Mouse (Mus musculus) intestine, embryonic 15.5 days (tissue): ENCODE measurements at regions not wholly inside any gene's neighbourhood (a gene's known extent, or its start where the extent isn't known, plus 50 kb on each side); places are given as distances from the start of the nearest gene placed in this dataset.
A peak's percentile ranks its signal among the peaks of the same experiment; 100 is the strongest.

Source experiments
- ATAC-seq: fragments of 200-750 bp; cut with Nextera tagmentation; 2 replicates; pipeline ENCODE4 v1.8.0; 2017; ENCODE audit warnings: moderate TSS enrichment, moderate library complexity
- H3K27ac ChIP-seq: fragments of 300-500 bp; sonication (generic); 2 replicates; pipeline ENCODE4 v1.5.1; 2015; ENCODE audit warnings: mild to moderate bottlenecking, inconsistent platforms
- H3K27me3 ChIP-seq: fragments of 300-500 bp; sonication (generic); replicated peaks from 2 replicates; pipeline ENCODE4 v1.6.1; 2015; ENCODE audit warnings: inconsistent platforms
- H3K36me3 ChIP-seq: fragments of 300-500 bp; sonication (generic); 2 replicates; pipeline ENCODE4 v1.6.1; 2015; ENCODE audit warnings: inconsistent platforms
- H3K4me1 ChIP-seq: fragments of 300-500 bp; sonication (generic); replicated peaks from 2 replicates; pipeline ENCODE4 v1.6.1; 2015; ENCODE audit warnings: inconsistent platforms
- H3K4me2 ChIP-seq: fragments of 300-500 bp; sonication (generic); replicated peaks from 2 replicates; pipeline ENCODE4 v1.6.1; 2015; ENCODE audit warnings: mild to moderate bottlenecking, inconsistent platforms
- H3K4me3 ChIP-seq: fragments of 300-500 bp; sonication (generic); replicated peaks from 2 replicates; pipeline ENCODE4 v1.5.1; 2015; ENCODE audit warnings: inconsistent platforms
- H3K9ac ChIP-seq: fragments of 300-500 bp; sonication (generic); 2 replicates; pipeline ENCODE4 v1.6.1; 2015; ENCODE audit warnings: inconsistent platforms
- H3K9me3 ChIP-seq: fragments of 300-500 bp; sonication (generic); 2 replicates; pipeline ENCODE4 v1.6.1; 2016; ENCODE audit warnings: inconsistent platforms
- WGBS: fragments of 180-500 bp; shearing (Covaris S2); methylation state at CpG from one replicate; pipeline ENCODE4 v1.1.7; 2015; 5-methylcytosine and 5-hydroxymethylcytosine counted together

- WGBS = 68% methylated on average over 6 of the region's 6 CpGs
- ATAC-seq = no peak
Observed at GRCm38 (mm10) chr17:3248875-3249274, 77.5 kb upstream of the Tiam2 start.

GRCm38 (mm10) chr17:3249320-3249719 is 77.1 kb upstream of the Tiam2 start:
- Histone ChIP-seq H3K4me3 (no peak overlapping the region), H3K27me3 (no peaks in the 10 kb centered on the region), H3K9me3 (no peaks in the 10 kb centered on the region), H3K4me2 (no peak overlapping the region), H3K36me3 (no peaks in the 10 kb centered on the region), H3K9ac (no peak overlapping the region), H3K27ac (no peak overlapping the region), H3K4me1 (peaks cover 23% of the 10 kb centered on the region)
- 53% methylated on average over 7 of the region's 7 CpGs for WGBS
- no peak for ATAC-seq

More at GRCm38 (mm10) chr17:3248875-3249274, 77.5 kb upstream of the Tiam2 start:
- H3K4me1 ChIP-seq = peaks cover 23% of the 10 kb centered on the region
- H3K27ac ChIP-seq = no peak overlapping the region
- no peaks in the 10 kb centered on the region for H3K36me3 ChIP-seq
- H3K4me2 ChIP-seq = no peak overlapping the region
- H3K4me3 ChIP-seq = no peak overlapping the region
- H3K27me3 ChIP-seq = no peaks in the 10 kb centered on the region
- no peak overlapping the region for H3K9ac ChIP-seq
- H3K9me3 ChIP-seq = no peaks in the 10 kb centered on the region

- Histone ChIP-seq H3K4me3 (no peak overlapping the region), H3K4me2 (no peak overlapping the region), H3K9me3 (no peaks in the 10 kb centered on the region), H3K36me3 (no peaks in the 10 kb centered on the region), H3K4me1 (peaks cover 16% of the 10 kb centered on the region), H3K27me3 (no peaks in the 10 kb centered on the region), H3K27ac (no peak overlapping the region), H3K9ac (no peak overlapping the region)
- WGBS = 84% methylated on average over 4 of the region's 4 CpGs
- no peak for ATAC-seq
Observed at GRCm38 (mm10) chr17:3251176-3251575, 75.2 kb upstream of the Tiam2 start.

- Histone ChIP-seq H3K36me3 (no peaks in the 10 kb centered on the region), H3K27ac (no peak overlapping the region), H3K4me2 (no peak overlapping the region), H3K9me3 (no peaks in the 10 kb centered on the region), H3K9ac (no peak overlapping the region), H3K4me1 (peaks cover 11% of the 10 kb centered on the region), H3K27me3 (no peaks in the 10 kb centered on the region), H3K4me3 (no peak overlapping the region)
- WGBS = 82% methylated on average over 5 of the region's 5 CpGs
- ATAC-seq = peak; percentile 43; the same call in 1 of the 2 replicates
Observed at GRCm38 (mm10) chr17:3251966-3252365, 74.4 kb upstream of the Tiam2 start.

- H3K9ac ChIP-seq = no peak overlapping the region
- 91% methylated on average over 10 of the region's 10 CpGs for WGBS
- no peak for ATAC-seq
- H3K4me1 ChIP-seq = peaks cover 7% of the 10 kb centered on the region; the same call in 1 of the 2 replicates
- H3K4me3 ChIP-seq = no peak overlapping the region
- no peak overlapping the region for H3K27ac ChIP-seq
- no peaks in the 10 kb centered on the region for H3K9me3 ChIP-seq
- no peaks in the 10 kb centered on the region for H3K27me3 ChIP-seq
- H3K36me3 ChIP-seq = no peaks in the 10 kb centered on the region
- no peak overlapping the region for H3K4me2 ChIP-seq
Observed at GRCm38 (mm10) chr17:3253508-3254176, 72.7 kb upstream of the Tiam2 start.

- Histone ChIP-seq H3K9me3 (no peaks in the 10 kb centered on the region), H3K4me1 (no peaks in the 10 kb centered on the region), H3K4me2 (no peak overlapping the region), H3K9ac (no peak overlapping the region), H3K27me3 (no peaks in the 10 kb centered on the region), H3K27ac (no peak overlapping the region), H3K4me3 (no peak overlapping the region), H3K36me3 (no peaks in the 10 kb centered on the region)
- 97% methylated on average over 7 of the region's 7 CpGs for WGBS
- ATAC-seq = no peak
Observed at GRCm38 (mm10) chr17:3256765-3257164, 69.6 kb upstream of the Tiam2 start.

- H3K9ac ChIP-seq = no peak overlapping the region
- H3K36me3 ChIP-seq = no peaks in the 10 kb centered on the region
- H3K4me1 ChIP-seq = no peaks in the 10 kb centered on the region
- no peaks in the 10 kb centered on the region for H3K27me3 ChIP-seq
- H3K4me3 ChIP-seq = no peak overlapping the region
- no peak overlapping the region for H3K4me2 ChIP-seq
- H3K9me3 ChIP-seq = no peaks in the 10 kb centered on the region
- WGBS = 82% methylated on average over 9 of the region's 9 CpGs
- H3K27ac ChIP-seq = no peak overlapping the region
- no peak for ATAC-seq
Observed at GRCm38 (mm10) chr17:3258811-3259510, 67.4 kb upstream of the Tiam2 start.

GRCm38 (mm10) chr17:3260796-3261195 is 65.6 kb upstream of the Tiam2 start:
- H3K9me3 ChIP-seq = no peaks in the 10 kb centered on the region
- H3K4me2 ChIP-seq = no peak overlapping the region
- 91% methylated on average over 11 of the region's 11 CpGs for WGBS
- no peak for ATAC-seq
- no peaks in the 10 kb centered on the region for H3K36me3 ChIP-seq
- no peak overlapping the region for H3K4me3 ChIP-seq
- H3K27ac ChIP-seq = no peak overlapping the region
- H3K9ac ChIP-seq = no peak overlapping the region
- no peaks in the 10 kb centered on the region for H3K27me3 ChIP-seq
- no peaks in the 10 kb centered on the region for H3K4me1 ChIP-seq

- WGBS = 44% methylated on average over 22 of the region's 22 CpGs
- no peak overlapping the region for H3K4me2 ChIP-seq
- no peaks in the 10 kb centered on the region for H3K9me3 ChIP-seq
- no peaks in the 10 kb centered on the region for H3K36me3 ChIP-seq
- ATAC-seq = peak; percentile 69
- no peak overlapping the region for H3K27ac ChIP-seq
- no peaks in the 10 kb centered on the region for H3K27me3 ChIP-seq
- no peak overlapping the region for H3K9ac ChIP-seq
- peaks cover 7% of the 10 kb centered on the region for H3K4me1 ChIP-seq
- no peak overlapping the region for H3K4me3 ChIP-seq
Observed at GRCm38 (mm10) chr17:3273108-3274091, 53.0 kb upstream of the Tiam2 start.

- Histone ChIP-seq H3K4me3 (no peak overlapping the region), H3K9ac (no peak overlapping the region), H3K27ac (peak overlapping the region; percentile 58; the same call in 1 of the 2 replicates), H3K4me1 (peaks cover 7% of the 10 kb centered on the region), H3K36me3 (no peaks in the 10 kb centered on the region), H3K27me3 (no peaks in the 10 kb centered on the region), H3K4me2 (0 out of 2 replicates have a peak overlapping the region, but pooled peaks have one; percentile 1), H3K9me3 (no peaks in the 10 kb centered on the region)
- 37% methylated on average over 14 of the region's 14 CpGs for WGBS
- peak; percentile 62 for ATAC-seq
Observed at GRCm38 (mm10) chr17:3274449-3275285, 51.7 kb upstream of the Tiam2 start.
